Mouse (Mus musculus) activated CD4-positive, CD25-positive, alpha-beta regulatory T cell, adult 4 months (primary cell): ENCODE data around the gene Barhl2. TPM values are rescaled to one million over a fixed set of nuclear protein-coding genes. Genes with fewer than 3 reads are reported as not detected.

Experiments
- ATAC-seq: one replicate; pipeline ENCODE4 v1.8.0; 2017
- polyA plus RNA-seq, 2 experiments: library from polyadenylated mRNA; unstranded; fragments of 100-300 nt; shearing (Covaris generic); gene quantifications; one replicate each; pipeline ENCODE4 v1.2.1; 2017

Gene Barhl2
- not detected for polyA plus RNA-seq

DNA sequence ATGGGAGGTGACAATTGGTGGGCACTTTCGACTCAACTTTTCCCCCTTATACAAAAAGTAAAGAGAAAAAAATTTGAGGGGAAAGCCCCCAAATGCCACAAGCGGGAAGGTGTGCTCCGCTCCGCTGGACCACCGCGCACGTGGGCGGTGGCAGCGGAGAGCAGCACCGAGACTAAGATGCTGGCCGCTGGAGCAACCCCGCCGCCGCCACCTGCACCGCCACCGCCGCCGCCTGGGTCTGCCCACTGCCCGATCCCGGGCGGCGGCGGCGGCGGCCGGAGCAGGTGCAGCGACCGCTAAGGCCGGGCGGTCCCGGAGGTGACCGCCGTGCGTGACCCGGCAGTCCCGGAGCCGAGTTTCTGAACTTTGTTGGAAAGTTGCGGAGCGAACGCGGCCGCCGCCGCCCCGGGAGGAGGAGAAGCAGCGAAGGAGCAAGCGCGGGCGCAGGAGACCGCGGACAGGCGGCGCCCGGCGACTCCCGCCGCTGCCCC lies at the start of gene Barhl2:
TSS of gene Barhl2 (minus strand) at position 181 of the 491 bp plus-strand sequence.
- ATAC-seq, result no peak

DNA sequence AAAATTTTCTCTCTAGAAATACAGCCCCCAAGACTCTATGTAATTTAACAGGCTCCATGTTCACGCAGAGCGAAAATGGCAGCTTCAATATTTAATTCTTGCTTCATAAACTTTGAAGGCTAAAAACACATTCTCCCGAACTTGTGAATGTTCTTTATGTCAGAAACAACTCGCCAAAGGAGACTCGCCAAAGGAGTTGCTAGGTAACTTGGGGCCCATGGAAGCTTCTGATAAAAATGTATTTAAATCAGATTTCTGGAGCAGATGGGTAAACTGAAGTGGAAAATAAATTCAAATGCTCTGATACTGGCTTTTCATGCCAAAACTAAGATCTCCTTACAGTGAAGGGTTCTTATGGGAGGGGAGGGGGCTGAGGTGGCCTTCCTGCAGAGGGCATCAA lies 48.1 kb upstream of the Barhl2 start:
- no peak for ATAC-seq

DNA sequence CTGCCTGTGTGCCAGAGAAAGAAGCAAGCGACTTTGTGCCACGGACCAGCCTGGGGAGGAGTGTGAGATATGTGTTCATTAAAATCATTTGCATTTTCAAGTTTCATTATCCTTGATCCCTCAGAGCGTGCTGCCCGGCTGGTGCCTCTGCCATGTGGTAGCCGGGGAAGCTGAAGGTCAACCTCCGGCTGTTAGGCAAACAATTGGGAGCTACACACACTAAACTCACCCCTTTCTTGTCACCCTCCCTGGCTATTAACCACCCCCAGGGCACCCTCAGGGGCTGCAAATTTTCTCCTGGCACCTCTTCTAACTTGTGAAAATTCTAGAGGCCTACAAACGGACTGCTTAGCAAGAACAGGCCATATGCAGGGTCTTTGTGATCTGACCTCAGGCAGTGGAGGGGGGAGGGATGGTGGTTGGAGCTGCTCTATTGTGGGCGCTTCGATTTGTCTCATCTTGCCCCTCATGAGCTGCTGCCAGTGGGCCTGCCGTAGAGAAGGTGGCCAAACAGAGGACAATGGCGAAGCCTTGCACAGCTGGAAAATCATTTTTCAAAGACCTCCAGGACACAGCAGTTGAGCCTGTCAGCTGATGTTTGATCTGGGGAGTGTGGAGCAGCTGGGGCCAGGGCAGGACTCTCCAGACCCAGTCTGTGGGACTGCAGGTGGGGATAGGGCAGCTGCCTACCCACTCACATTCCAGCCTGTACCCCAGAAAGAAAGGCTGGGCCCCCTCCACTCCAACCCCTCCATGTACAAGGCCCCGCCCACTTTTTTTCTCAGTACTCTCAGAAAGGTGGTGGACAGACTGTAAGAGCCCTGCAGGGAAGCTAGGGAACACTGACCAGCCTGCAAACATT lies 44.9 kb upstream of the Barhl2 start:
- no peak for ATAC-seq

- no peak for ATAC-seq
Measured at GRCm38 (mm10) chr5:106502271-106502670, 44.3 kb upstream of the Barhl2 start.

GRCm38 (mm10) chr5:106491771-106492170 lies 33.8 kb upstream of the Barhl2 start:
- ATAC-seq, result no peak

DNA sequence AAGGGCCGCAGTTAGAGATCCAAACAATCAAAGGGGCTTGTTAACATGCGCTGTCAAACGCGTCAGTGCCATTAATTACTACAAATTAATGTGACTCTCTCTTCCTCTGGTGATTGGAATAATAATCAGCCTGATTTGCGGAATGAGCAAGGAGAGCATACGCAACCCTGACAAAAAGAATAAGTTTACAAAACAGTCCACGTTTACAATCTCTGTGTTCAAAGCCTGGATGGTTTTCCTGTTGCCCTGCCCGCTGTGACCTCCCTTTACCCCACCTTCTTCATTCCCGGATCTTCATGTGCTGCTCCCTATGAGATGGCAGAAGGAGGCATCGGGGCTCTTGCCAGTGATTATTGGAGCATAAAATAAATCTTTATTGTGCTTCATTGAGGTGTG lies 14.1 kb upstream of the Barhl2 start:
- no peak for ATAC-seq

- no peak for ATAC-seq
Measured at GRCm38 (mm10) chr5:106471235-106472104, 13.5 kb upstream of the Barhl2 start.

DNA sequence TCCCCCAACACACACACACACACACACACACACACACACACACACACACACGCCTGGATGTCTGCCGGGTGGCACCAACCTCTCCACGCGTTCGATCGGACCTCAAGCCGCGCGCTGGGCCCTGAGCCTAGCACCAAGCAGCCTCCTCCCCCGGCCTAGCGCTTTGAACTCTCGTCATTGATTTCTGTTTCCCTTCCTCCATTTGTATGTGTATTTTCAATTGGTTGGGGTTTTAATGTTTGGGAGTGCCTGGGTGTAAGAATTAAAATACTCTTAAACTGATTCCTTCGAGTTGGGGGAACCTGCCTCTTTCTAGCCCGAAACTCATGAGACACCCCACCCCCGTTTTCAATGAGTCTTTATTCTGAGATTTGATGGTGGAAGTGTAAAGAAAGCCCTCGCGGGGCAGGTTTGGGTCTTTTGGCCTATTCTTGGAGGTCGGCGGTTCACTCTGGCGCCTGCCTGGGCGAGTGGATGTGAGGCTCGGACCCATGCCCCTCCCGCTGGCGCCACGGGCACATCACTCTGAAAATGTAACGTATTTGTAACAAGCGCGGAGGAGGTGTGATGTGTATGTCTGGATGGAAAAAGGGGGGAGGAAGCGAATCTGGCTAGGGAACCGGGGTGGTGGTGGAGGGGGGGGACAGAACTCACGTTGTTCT lies 7.3 kb upstream of the Barhl2 start:
- no peak for ATAC-seq

DNA sequence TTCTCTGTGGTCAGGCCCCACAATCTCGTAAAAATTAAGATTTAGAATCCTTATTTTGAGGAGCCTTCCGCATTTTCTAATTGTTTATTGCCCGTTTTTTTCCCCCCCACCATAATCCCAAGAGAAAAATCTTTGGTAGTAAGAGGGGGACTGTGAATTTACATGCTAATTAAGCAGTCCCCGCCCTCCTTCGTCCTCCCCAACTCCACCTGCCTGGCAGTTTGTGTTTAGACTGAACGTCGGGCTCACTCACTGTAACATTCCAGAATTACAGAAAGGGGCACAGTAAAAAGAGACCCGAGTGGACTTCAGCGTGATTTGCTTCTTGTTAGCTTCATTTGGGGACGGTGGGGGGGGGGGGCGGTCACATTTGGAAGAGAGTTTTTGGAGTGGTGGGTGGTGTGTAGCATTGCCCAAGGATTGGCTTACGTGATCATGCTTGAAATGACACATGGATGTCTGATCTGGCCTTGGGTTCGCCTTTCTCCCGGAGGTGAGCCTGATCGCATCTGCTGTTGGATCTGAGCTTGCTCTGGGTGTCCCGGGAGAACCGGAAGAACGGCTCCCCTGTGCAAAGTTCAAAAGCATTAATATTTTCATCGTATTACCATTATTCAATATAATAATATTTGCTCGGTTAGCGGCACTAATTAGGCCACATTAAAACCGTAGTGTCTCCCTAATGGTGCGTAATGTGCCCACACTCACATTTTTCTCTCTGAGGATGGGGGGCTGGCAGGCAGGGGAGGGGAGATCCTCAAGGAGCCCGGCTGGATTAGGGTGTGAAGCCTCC lies 6.6 kb upstream of the Barhl2 start:
- ATAC-seq, result no peak

DNA sequence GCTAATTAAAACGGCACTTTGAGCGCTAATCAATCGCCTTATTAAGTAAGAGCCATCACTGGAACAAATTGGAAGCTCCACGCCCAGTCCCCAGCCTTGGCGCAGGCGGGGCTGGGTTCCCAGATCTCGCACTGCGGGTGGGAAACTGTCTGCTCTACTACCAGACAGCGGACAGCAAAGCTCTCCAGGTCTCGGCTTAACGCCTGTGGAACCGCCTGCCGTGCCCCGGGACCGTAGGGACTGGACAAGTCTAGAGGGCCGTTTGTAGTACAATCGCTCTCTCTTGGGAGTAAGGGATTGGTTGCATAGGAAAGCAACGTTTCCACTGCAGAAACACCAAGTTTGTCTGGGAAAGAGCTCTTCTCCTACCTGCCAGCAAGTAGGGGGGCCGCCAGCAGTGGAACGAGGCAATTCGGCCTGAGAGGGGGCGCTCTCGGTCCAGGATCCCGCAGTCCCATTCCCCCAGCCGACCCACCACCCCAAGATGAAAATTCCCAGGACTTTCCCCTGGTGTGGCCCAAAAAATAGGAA lies 5.8 kb upstream of the Barhl2 start:
- no peak for ATAC-seq

GRCm38 (mm10) chr5:106461913-106462312 lies 3.9 kb upstream of the Barhl2 start:
- ATAC-seq, result peak; percentile 48

GRCm38 (mm10) chr5:106461431-106461830 lies 3.5 kb upstream of the Barhl2 start:
- ATAC-seq, result no peak

GRCm38 (mm10) chr5:106460535-106460934 lies 2.6 kb upstream of the Barhl2 start:
- ATAC-seq, result no peak

GRCm38 (mm10) chr5:106460001-106460511 lies 2.1 kb upstream of the Barhl2 start:
- no peak for ATAC-seq

DNA sequence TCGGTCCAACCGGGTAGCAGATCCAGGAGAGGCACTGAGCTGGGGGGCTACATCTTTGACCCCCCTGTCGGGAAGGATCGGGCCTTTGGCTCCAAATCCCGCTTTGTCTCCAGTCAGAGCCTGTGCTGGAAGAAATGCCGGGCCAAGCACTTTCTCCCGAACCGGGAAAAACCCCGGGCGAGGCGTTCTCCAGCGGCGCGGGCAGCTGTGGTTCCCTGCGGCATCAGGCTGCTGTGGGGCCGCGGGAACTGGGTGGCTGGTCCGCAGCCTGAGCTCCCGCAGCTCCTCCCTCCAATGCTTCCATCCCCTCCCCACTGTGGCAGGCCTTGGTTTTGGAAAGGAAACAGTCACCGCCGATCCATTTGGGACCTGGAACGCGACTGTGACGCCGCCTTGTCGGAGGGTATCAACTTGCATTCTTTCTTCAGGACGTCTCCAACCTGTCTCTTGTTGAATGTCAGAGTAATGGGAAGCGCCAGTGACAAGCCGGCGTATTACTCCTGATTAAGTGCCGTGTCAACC lies 1.2 kb upstream of the Barhl2 start:
- ATAC-seq, result no peak

DNA sequence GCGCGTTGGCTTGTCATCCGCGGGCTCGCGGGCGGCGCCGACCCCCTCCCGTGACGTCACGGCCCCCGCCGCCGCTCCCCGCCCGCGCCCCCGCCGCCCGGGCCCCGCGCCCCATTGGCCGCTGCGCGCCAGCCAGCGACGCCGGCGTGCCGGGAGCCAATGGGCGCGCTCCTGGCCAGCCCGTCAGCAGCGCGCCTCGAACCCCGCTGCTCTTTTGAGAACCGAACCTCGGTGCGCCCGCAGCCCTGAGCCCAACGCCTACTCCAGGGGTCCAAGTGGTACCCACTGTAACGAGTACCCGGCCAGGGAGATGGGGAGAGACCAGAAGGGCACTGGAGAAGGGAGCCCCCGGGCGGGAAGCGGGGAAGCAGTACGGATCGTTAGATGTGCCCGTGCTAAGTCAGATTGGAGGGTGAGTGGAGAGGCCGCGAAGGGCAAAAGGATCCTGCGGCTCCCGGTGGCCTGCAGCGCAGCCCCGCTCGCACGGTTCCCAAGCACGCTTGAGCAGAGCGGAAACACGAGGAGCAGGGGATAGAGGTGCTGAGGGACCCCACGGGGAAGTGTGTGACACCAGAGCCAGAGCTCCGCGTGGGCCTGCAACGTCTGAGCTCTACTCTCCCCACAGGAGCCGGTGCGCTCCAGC lies 632 bp upstream of the Barhl2 start:
- no peak for ATAC-seq

- ATAC-seq, result no peak
Measured at GRCm38 (mm10) chr5:106457111-106457925, 648 bp downstream of the Barhl2 start.

GRCm38 (mm10) chr5:106455984-106456383 lies 2.0 kb downstream of the Barhl2 start:
- ATAC-seq, result no peak

DNA sequence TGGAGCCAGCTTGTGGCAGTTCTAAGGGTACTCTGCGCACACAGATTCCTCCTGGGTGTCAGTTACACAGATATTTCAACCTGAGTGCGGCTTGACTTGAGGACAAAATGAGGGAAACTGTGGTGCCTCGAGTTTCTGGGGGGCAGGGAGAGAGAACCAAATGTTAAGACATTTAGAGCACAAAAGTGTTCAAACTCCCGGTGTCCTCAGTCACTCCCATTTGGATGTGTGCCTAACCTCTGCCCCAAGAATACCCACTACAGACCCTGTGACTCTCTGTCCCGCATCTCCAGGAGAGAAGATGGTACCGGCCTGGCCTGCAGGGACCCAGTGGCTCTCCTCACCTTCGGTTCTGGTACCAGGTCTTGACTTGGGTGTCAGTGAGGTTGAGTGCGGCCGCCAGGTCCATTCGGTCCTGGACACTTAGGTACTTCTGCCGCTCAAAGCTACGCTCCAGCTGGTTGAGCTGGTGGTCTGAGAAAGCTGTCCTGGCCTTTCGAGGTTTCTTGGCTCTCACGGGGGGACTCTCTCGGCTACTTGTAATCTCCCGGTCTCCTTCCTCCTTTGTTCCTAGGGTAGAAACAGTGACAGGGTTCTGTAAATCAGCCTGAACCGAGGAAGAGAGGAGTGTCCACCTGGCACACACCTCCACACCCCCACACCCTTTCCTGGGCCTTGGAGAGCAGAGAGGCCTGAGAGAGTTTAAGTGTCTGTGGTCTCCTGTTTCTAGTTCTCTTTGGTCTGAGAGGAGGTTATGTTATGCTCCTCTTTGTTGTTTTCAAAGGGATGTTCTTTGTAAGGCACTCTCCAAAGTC lies 2.7 kb downstream of the Barhl2 start:
- no peak for ATAC-seq
